Mouse (Mus musculus) fibroblast of lung, adult 2 months (primary cell): ENCODE data around the gene Tfr2.

Experiments used
- DNase-seq: peaks from one replicate; pipeline ENCODE4 v3.0.0-alpha.2; 2011; ENCODE audit warnings: low read depth

Tfr2 gene

DNA sequence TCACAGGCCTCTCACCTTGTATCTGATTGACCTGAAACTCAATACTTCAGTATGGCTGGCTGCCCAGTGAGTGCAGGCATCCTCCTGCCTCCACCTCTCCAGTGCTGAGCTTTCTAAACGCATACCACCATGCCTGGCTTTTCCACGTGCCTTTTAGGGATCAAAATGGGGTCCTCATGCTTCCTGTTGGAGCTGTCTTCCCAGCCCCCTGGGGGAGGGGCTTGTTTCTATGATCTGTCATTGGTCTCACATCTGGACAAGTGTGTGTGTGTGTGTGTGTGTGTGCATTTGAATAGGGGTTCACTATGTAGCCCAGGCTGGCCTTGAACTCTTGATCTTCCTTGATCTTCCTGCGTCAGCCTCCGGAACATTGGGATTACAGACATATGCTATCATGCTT lies 32.2 kb upstream of the Tfr2 start:
- no peak for DNase-seq

DNA sequence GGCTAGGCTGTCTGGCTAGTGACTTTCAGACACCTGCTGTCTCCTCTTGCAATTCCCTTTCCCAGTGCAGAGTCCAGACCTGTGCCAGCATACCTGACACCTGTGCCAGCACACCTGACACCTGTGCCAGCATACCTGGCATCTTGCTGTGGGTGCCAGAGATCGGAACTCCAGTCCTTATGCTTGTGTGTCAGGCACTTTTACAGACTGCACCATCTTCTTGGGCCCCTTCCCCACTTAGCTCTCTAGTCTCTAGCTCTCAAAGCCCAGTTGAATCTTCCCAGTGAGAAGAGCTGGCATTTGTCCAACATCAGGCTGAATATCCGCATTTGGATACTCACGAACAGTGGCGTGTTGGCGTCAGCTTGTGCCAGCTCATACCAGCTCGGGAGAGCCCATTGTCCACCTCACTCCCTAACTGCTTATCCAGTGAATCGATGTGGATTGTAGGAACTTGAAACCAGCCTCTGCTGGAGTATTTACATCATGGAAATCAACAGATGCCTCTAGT lies 30.3 kb upstream of the Tfr2 start:
- DNase-seq = no peak

- no peak for DNase-seq
These were observed 28.6 kb upstream of the Tfr2 start for GRCm38 (mm10) chr5:137540991-137541390.

- DNase-seq = peak; percentile 19
These were observed 27.7 kb upstream of the Tfr2 start for GRCm38 (mm10) chr5:137541768-137542540.

- no peak for DNase-seq
These were observed 24.7 kb upstream of the Tfr2 start for GRCm38 (mm10) chr5:137544926-137545325.

GRCm38 (mm10) chr5:137545596-137545995 lies 24.0 kb upstream of the Tfr2 start:
- no peak for DNase-seq

DNA sequence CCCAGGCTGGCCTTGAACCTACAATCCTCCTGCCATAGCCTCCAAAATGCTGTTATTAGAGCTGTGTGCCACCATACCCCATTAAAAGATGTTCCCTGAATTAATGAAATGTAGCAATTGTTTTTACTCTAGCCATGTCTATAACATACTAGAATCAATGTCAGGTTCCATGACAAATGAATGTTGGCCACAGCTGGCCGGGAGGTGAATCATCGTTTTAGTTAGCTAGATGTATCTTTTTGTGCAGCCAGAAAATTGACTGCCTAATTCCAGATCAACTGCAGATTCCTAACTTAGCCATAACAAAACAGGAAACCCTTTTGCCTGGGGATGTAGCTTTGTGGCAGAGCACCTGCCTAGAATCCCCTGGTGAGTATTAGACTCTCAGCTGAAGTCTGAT lies 19.8 kb upstream of the Tfr2 start:
- DNase-seq = no peak

DNA sequence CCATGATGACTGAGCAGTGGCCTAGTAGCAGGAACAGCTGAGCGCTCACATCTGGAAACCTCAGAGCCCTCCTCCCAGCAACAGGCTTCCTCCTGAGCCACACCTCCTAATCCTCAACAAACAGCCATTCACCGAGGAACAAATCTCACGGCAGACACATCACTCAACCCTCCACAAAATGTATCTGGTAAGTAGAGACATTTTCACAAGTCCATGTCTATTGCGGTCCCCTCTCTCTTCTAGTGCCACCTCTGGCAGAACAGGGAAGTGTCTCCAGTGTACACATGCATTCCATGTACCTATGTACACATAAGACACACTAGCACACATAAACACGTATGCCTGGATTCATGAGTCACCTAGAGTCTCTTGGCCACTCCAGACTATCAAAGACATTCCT lies 18.5 kb upstream of the Tfr2 start:
- DNase-seq = no peak

GRCm38 (mm10) chr5:137553000-137553399 lies 16.6 kb upstream of the Tfr2 start:
- no peak for DNase-seq

GRCm38 (mm10) chr5:137553411-137553837 lies 16.2 kb upstream of the Tfr2 start, which contains the start of gene Actl6b:
Gene Actl6b (plus strand): TSS chr5:137553517.
- DNase-seq = no peak

DNA sequence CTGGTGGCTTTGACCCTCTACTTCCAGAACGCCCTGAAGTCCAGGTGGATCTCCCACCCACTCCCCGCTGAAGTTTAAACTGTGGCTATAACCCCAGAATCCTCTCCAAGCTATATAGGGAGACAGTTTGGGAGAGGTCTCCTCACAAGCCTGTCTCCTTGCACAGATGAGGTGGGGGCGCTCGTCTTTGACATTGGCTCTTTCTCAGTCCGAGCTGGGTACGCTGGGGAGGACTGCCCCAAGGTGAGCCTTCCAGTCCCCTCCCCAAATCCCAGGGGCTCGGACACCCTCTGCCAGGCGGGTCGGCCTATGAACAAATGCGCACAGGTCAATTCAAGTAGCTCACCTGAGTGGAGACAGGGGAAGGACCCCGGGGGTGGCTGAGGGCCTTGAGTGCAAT lies 15.7 kb upstream of the Tfr2 start:
- DNase-seq = no peak

GRCm38 (mm10) chr5:137561556-137561955 lies 8.1 kb upstream of the Tfr2 start:
- no peak for DNase-seq

- DNase-seq = no peak
These were observed 6.7 kb upstream of the Tfr2 start for GRCm38 (mm10) chr5:137562965-137563364.

GRCm38 (mm10) chr5:137565744-137566143 lies 3.9 kb upstream of the Tfr2 start:
- no peak for DNase-seq

DNA sequence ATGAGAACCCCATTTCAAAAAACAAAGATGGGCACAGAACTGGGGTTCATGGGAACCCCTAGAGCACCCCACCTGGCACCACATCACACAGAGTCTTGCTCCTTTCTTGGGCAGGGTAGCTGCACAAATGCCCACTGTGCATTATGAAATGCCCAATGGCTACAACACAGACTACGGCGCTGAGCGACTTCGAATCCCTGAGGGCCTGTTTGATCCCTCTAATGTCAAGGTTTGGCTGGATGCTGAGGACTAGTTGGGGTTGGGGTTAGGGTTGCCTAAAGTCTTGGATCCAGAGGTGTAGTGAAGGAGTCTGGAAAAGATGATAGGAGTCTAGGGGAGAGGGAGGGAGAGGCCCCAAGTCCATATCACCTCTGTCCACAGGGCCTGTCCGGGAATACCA lies 3.2 kb upstream of the Tfr2 start:
- no peak for DNase-seq

DNA sequence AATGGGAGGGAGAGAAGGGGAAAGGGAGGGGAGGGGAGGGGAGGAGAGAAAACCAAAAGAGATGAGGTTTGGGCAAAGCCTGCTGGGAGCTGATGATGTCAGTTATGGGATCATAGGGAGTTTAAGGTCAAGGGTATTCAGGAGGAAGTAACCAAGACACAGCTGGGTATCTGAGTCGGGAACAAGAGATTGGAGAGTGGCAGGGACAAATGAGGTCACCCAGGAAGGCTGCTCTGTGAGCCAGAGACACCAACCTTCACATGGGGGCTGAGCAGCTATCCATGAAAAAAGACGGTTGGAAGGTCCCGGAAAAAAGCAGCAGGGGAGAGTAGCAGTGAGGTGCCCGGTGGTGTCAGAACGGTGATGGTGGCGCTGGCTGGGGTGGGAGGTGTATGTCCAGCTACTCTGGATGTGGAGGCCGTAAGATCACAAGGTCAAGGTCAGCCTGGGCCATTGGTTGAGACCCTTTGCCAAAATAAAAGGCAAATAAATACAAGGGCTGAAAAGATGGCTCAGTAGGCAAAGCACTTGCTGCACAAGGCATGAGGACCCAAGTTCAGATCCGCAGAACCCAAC lies 1.3 kb upstream of the Tfr2 start:
- DNase-seq = no peak

- no peak for DNase-seq
These were observed 609 bp upstream of the Tfr2 start for GRCm38 (mm10) chr5:137569031-137569430.

- DNase-seq = no peak
These were observed 541 bp downstream of the Tfr2 start for GRCm38 (mm10) chr5:137570181-137570580.

- DNase-seq = no peak
These were observed 1.3 kb downstream of the Tfr2 start for GRCm38 (mm10) chr5:137570691-137571586.

DNA sequence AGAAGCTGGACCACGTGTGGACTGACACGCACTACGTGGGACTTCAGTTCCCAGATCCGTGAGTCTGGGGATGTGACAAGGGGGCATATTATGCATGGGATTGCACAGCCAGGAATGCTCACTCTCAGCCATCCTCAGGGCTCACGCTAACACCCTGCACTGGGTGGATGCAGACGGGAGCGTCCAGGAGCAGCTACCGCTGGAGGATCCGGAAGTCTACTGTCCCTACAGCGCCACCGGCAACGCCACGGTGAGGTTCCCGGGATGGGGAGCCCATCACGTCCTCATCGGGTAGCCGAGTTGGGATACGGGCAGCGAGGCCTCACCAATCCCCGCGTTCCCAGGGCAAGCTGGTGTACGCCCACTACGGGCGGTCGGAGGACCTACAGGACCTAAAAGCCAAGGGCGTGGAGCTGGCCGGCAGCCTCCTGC lies 4.8 kb downstream of the Tfr2 start:
- no peak for DNase-seq

DNA sequence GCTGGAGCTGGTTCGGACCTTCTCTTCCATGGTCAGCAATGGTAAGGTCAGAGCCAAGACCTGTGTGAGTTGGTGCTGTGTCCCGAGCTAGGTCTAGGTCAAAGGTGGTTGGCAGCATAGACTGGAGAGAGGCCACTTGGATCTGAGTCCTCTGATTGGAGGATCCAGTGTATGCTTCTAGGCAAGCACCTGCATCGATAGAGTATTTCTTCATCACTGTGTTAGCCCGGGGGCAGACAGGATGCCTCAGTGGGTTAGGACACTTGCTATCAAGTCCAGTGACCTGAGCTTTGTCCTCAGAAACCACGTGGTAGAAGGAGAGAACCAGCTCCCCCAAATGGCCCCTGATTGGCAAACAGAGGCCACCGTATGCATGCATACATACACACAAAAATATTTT lies 10.6 kb downstream of the Tfr2 start:
- DNase-seq = no peak

DNA sequence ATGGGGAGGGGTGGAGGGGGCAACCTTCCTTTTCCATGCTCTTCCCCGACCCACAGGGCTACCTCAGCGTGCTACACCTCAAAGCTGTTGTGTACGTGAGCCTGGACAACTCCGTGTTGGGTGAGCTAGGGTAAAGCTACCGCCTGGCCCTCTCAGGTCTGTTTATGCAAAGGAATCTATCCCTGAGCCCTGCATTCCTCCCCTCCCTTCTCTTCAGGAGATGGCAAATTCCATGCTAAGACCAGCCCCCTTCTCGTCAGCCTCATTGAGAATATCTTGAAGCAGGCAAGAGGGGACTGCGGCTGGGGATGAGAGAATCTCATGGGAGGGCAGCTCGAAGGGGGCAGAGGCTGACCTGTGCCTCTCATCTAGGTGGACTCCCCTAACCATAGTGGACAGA lies 13.1 kb downstream of the Tfr2 start:
- DNase-seq = no peak
